Mouse (Mus musculus): ENCODE results near the gene Dnmt1.

GRCm38 (mm10) chr9:20976216-20976960 lies 16.7 kb upstream of the Dnmt1 start, which contains the start of gene S1pr2:
- TF ChIP-seq POLR2A (IDR thresholded peaks at IDR 0.05; ENCODE audit: extremely low read depth, insufficient read depth, low read length), result 0 out of 2 replicates have a peak, but pooled peaks have one; percentile 40
- no peak for TF ChIP-seq CTCF (IDR thresholded peaks at IDR 0.05; ENCODE audit: low read depth, low read length)

Data from liver, adult 2 months (tissue).